Mouse (Mus musculus) G1E (cell line): ENCODE results near the gene Cdca4.

Source experiments
- CTCF ChIP-seq: IDR thresholded peaks from 2 replicates; pipeline ENCODE4 v1.5.1; 2012; ENCODE audit warnings: low read depth, low read length, inconsistent platforms, mixed read lengths
- GATA1 ChIP-seq: IDR thresholded peaks from 2 replicates; pipeline ENCODE4 v1.6.1; 2012; ENCODE audit warnings: borderline replicate concordance, low read length, inconsistent platforms, mixed read lengths
- TAL1 ChIP-seq: conservative IDR thresholded peaks from 2 replicates; pipeline ENCODE4 v1.6.1; 2012; ENCODE audit warnings: low read depth, low read length, inconsistent platforms, mixed read lengths

DNA sequence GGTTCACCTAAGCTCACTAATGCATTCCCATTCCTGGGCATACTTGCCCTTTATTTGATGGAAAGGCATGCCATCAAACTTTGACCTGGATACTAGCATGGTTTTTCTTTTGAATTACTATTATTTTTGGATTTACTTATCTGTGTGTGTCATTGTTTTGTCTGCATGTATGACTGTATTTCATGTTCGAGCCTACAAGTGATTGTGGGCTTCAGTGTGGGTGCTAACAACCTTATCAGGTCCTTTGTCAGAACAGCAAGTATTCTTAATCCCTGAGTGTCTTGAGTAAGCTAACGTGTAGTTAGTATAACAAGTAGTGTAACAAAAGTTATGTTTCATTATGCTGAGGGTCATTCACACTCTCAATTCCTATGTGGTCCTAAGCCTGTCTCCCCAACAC lies 918 bp upstream of the Cdca4 start:
- no peak for TF ChIP-seq CTCF
- TF ChIP-seq GATA1, result no peak
- TF ChIP-seq TAL1, result no peak
